Mouse (Mus musculus) CH12.LX (cell line): ENCODE measurements at regions not wholly inside any gene's neighbourhood (a gene's known extent, or its start where the extent isn't known, plus 50 kb on each side); places are given as distances from the start of the nearest gene placed in this dataset.

Experiments
- CHD1 ChIP-seq: IDR thresholded peaks from 2 replicates; pipeline ENCODE4 v1.6.1; 2012; ENCODE audit warnings: low read depth, low read length, improper control_type of control experiment, inconsistent platforms
- CTCF ChIP-seq, 2 experiments: IDR thresholded peaks in 1 of 2; conservative IDR thresholded peaks in 1 of 2; 2 replicates each; pipeline ENCODE4 v1.5.1; 2011 to 2012; ENCODE audit warnings: low read depth in 2 of 2, low read length in 2 of 2, improper control_type of control experiment in 1 of 2, inconsistent platforms in 1 of 2, mild to moderate bottlenecking in 1 of 2, moderate library complexity in 1 of 2
- ETS1 ChIP-seq: conservative IDR thresholded peaks from 2 replicates; pipeline ENCODE4 v1.6.1; 2012; ENCODE audit warnings: low read depth, mild to moderate bottlenecking, inconsistent platforms, low read length, improper control_type of control experiment, moderate library complexity
- JUN ChIP-seq: IDR thresholded peaks from 2 replicates; pipeline ENCODE4 v1.6.1; 2011; ENCODE audit warnings: low read depth, mild to moderate bottlenecking, low read length, improper control_type of control experiment, moderate library complexity; ENCODE audit not compliant: insufficient read depth
- JUND ChIP-seq: conservative IDR thresholded peaks from 2 replicates; pipeline ENCODE4 v1.6.1; 2011; ENCODE audit warnings: low read depth, low read length, improper control_type of control experiment
- NELFE ChIP-seq: IDR thresholded peaks from 2 replicates; pipeline ENCODE4 v1.6.1; 2011; ENCODE audit warnings: low read depth, low read length, improper control_type of control experiment
- POLR2A ChIP-seq: IDR thresholded peaks from 2 replicates; pipeline ENCODE4 v1.6.1; 2011; ENCODE audit warnings: low read depth, mild to moderate bottlenecking, improper control_type of control experiment, low read length
- RAD21 ChIP-seq: IDR thresholded peaks from 2 replicates; pipeline ENCODE4 v1.6.1; 2011; ENCODE audit warnings: low read depth, mild to moderate bottlenecking, low read length, improper control_type of control experiment, moderate library complexity
- SIN3A ChIP-seq: IDR thresholded peaks from 2 replicates; pipeline ENCODE4 v1.6.1; 2012; ENCODE audit warnings: low read length, improper control_type of control experiment, inconsistent platforms
- ZC3H11A ChIP-seq: IDR thresholded peaks from 2 replicates; pipeline ENCODE4 v1.6.1; 2012; ENCODE audit warnings: low read depth, mild to moderate bottlenecking, inconsistent platforms, low read length, improper control_type of control experiment

DNA sequence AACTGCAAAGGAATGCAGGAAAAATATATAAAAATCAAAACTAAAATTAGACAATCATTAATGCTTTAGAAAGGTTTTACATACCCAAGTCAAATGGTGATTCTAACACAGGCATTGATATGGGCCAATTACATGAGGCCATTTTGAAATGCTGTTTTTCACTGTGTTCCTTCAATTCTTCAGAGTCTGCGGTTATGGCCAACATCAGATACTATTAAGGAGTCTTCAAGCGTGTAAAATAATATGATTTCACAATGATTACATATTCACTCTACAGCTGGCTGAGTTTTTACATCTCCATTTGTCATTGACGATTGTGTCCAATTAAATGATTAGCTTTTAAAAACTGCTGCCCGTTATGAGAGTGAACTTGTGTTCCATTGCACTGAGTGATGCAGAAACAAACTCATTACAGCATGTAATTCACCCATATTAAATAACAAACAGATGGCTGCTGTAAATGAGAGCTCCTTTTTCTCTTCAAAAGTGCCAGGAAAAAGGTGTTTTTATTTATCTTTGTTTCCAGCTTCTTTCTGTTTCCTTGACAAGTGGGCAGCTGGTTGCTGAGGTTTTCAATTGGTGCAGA lies 582.3 kb upstream of the Klhl1 start:
- TF ChIP-seq JUN: no peak
- TF ChIP-seq CTCF (conservative IDR thresholded peaks at IDR 0.05 in 1 of 2, IDR thresholded peaks at IDR 0.05 in 1 of 2; ENCODE audit: low read depth in 2 of 2, low read length in 2 of 2): no peak
- TF ChIP-seq POLR2A: no peak
- TF ChIP-seq RAD21: no peak
- no peak for TF ChIP-seq ETS1
- no peak for TF ChIP-seq CHD1
- TF ChIP-seq ZC3H11A: no peak
- TF ChIP-seq JUND: no peak
- no peak for TF ChIP-seq SIN3A
- no peak for TF ChIP-seq NELFE
